Mouse (Mus musculus): Measurements from ENCODE around the gene Gbx2.

GRCm38 (mm10) chr1:89929721-89930505 lies 1.1 kb downstream of the Gbx2 start:
- TF ChIP-seq CTCF (IDR thresholded peaks at IDR 0.05; ENCODE audit: borderline replicate concordance, extremely low read depth, insufficient read depth, insufficient read length) (no peak), POLR2A (IDR thresholded peaks at IDR 0.05; ENCODE audit: borderline replicate concordance, extremely low read depth, insufficient read depth, insufficient read length, poor library complexity, severe bottlenecking) (no peak)
